9 mouse cellular contexts compared by ENCODE assay signal in genomic region chr9:34752801-34753170, GRCm38 (mm10).
DNase-seq lines count a peak whose midpoint lies in the region; ATAC-seq and TF ChIP-seq lines count a peak whose summit lies in the region.
"Had no signal": no experiment of that assay in that cellular context is flagged by ENCODE, and none has a peak within 500 bp of the region (broad histone marks: within the 10 kb centered on the region; RNA-seq: fewer than 3 reads in every experiment).

No protein-coding gene starts in this region.

- no peak for TF ChIP-seq EP300 in MEL (IDR thresholded peaks at IDR 0.05; ENCODE audit: low read depth in 1 of 2, low read length in 2 of 2)

- H3K79me2 ChIP-seq in MEL (ENCODE audit: control insufficient read depth, insufficient read depth, low read length, poor library complexity) = no peaks in the 10 kb centered on the region

- no peak overlapping the region for H3K4me3 ChIP-seq in heart, embryonic 10.5 days
- H3K4me3 ChIP-seq in MEL (ENCODE audit: control insufficient read depth in 1 of 2, insufficient read depth in 1 of 2, low read depth in 2 of 2, low read length in 2 of 2) = no peak overlapping the region
- no peak overlapping the region for H3K4me3 ChIP-seq in neural tube, embryonic 11.5 days (ENCODE audit: low read depth, low read length)
- H3K4me3 ChIP-seq: embryonic facial prominence, embryonic 12.5 days had no signal

- TF ChIP-seq POLR2A in MEL (IDR thresholded peaks at IDR 0.05; ENCODE audit: control insufficient read depth in 1 of 2, insufficient read depth in 1 of 2, low read depth in 1 of 2, low read length in 2 of 2, poor library complexity in 1 of 2) = no peak

- TF ChIP-seq RAD21 in MEL (IDR thresholded peaks at IDR 0.05; ENCODE audit: low read depth, low read length) = peak; percentile 44

- no peak overlapping the region for H3K27ac ChIP-seq in heart, embryonic 10.5 days
- no peak overlapping the region for H3K27ac ChIP-seq in MEL (ENCODE audit: control insufficient read depth, low read depth, low read length)
- H3K27ac ChIP-seq in neural tube, embryonic 11.5 days (ENCODE audit: low read depth, low read length) = no peak overlapping the region
- H3K27ac ChIP-seq: embryonic facial prominence, embryonic 12.5 days had no signal

- H3K9ac ChIP-seq in MEL (ENCODE audit: control insufficient read depth, low read depth, low read length, poor library complexity, severe bottlenecking) = no peak overlapping the region
- no peak overlapping the region for H3K9ac ChIP-seq in neural tube, embryonic 11.5 days (ENCODE audit: low read length)
- H3K9ac ChIP-seq: embryonic facial prominence, embryonic 12.5 days had no signal

- TF ChIP-seq CTCF in MEL (IDR thresholded peaks at IDR 0.05 in 2 of 3, conservative IDR thresholded peaks at IDR 0.05 in 1 of 3; ENCODE audit: control insufficient read depth in 1 of 3, insufficient read depth in 1 of 3, low read depth in 2 of 3, low read length in 3 of 3, poor library complexity in 1 of 3, severe bottlenecking in 1 of 3) = peak; percentile 47 to 71 (median 56)

- no peak for ATAC-seq in neural tube, embryonic 11.5 days (ENCODE audit: insufficient read depth, low FRiP score, low TSS enrichment)

- no peaks in the 10 kb centered on the region for H3K9me3 ChIP-seq in heart, embryonic 10.5 days
- no peaks in the 10 kb centered on the region for H3K9me3 ChIP-seq in MEL (replicated peaks; ENCODE audit: insufficient read depth, low read length)
- no peaks in the 10 kb centered on the region for H3K9me3 ChIP-seq in neural tube, embryonic 11.5 days (ENCODE audit: control insufficient read depth, low read length)
- H3K9me3 ChIP-seq: embryonic facial prominence, embryonic 12.5 days had no signal

- H3K4me2 ChIP-seq in neural tube, embryonic 11.5 days (ENCODE audit: low read depth) = no peak overlapping the region
- H3K4me2 ChIP-seq: embryonic facial prominence, embryonic 12.5 days had no signal

- 16% methylated on average over 4 of the region's 4 CpGs for WGBS in heart, embryonic 10.5 days
- WGBS in neural tube, embryonic 11.5 days = 30% methylated on average over 4 of the region's 4 CpGs

- peaks cover 8% of the 10 kb centered on the region for H3K4me1 ChIP-seq in heart, embryonic 10.5 days
- H3K4me1 ChIP-seq in MEL (ENCODE audit: control insufficient read depth in 1 of 2, insufficient read depth in 2 of 2, low read length in 2 of 2) = no peaks in the 10 kb centered on the region
- no peaks in the 10 kb centered on the region for H3K4me1 ChIP-seq in neural tube, embryonic 11.5 days (ENCODE audit: control insufficient read depth, insufficient read depth, low read length)

- peak; percentile 79 for DNase-seq in heart, embryonic 10.5 days (ENCODE audit: low spot score)
- no peak for DNase-seq in heart, adult 11 months
- peak; percentile 25 for DNase-seq in MEL (ENCODE audit: low read depth, low spot score)
- peak; percentile 69 for DNase-seq in cerebellum, adult 9-10 months
- DNase-seq in gastrocnemius, postnatal 4 days (ENCODE audit: low spot score in 2 of 2) = peak; percentile 41 to 63
- peak; percentile 30 to 66 for DNase-seq in left cerebral cortex, adult 8-10 months (ENCODE audit: low spot score in 2 of 2)
- DNase-seq in neural tube, embryonic 11.5 days (ENCODE audit: low spot score) = peak; percentile 77
- peak; percentile 20 for DNase-seq in urinary bladder, postnatal 10 days (ENCODE audit: low spot score)

- H3K36me3 ChIP-seq in heart, embryonic 10.5 days = no peaks in the 10 kb centered on the region
- H3K36me3 ChIP-seq in MEL (ENCODE audit: control insufficient read depth in 1 of 2, insufficient read depth in 2 of 2, low read length in 2 of 2) = no peaks in the 10 kb centered on the region
- no peaks in the 10 kb centered on the region for H3K36me3 ChIP-seq in neural tube, embryonic 11.5 days (ENCODE audit: control insufficient read depth, insufficient read depth, low read length)
- H3K36me3 ChIP-seq: embryonic facial prominence, embryonic 12.5 days had no signal

- H3K27me3 ChIP-seq in heart, embryonic 10.5 days (ENCODE audit: insufficient read depth, poor library complexity, severe bottlenecking) = no peaks in the 10 kb centered on the region
- H3K27me3 ChIP-seq in MEL (ENCODE audit: control insufficient read depth in 1 of 2, insufficient read depth in 2 of 2, low read length in 2 of 2) = no peaks in the 10 kb centered on the region
- H3K27me3 ChIP-seq in neural tube, embryonic 11.5 days (ENCODE audit: control insufficient read depth, insufficient read depth, low read length) = no peaks in the 10 kb centered on the region

TF ChIP-seq in MEL, 35 proteins besides CTCF, POLR2A, EP300 and RAD21:
- TF ChIP-seq SMC3 (IDR thresholded peaks at IDR 0.05; ENCODE audit: low read depth, low read length) (peak; percentile 46), E2F4 (IDR thresholded peaks at IDR 0.05; ENCODE audit: borderline replicate concordance, low read depth, low read length) (no peak)
